Mouse (Mus musculus) forebrain, embryonic 13.5 days (tissue): Measurements from ENCODE around the gene Hamp. TPM values are rescaled to one million over a fixed set of nuclear protein-coding genes. Genes with fewer than 3 reads are reported as not detected.
"Not testable (repeated sequence)": the region's sequence is repeated elsewhere in the genome, so short reads cannot be mapped to it uniquely, and the experiment has no call there.

ENCODE experiments used
- ATAC-seq: fragments of 200-750 bp; cut with Nextera tagmentation; 2 replicates; pipeline ENCODE4 v1.8.0; 2017
- H3K27ac ChIP-seq: fragments of 300-500 bp; sonication (generic); 2 replicates; pipeline ENCODE4 v1.5.1; 2015; ENCODE audit warnings: inconsistent platforms, mild to moderate bottlenecking, moderate library complexity
- H3K27me3 ChIP-seq: fragments of 300-500 bp; sonication (generic); 2 replicates; pipeline ENCODE4 v1.6.1; 2015; ENCODE audit warnings: mild to moderate bottlenecking, inconsistent platforms
- H3K36me3 ChIP-seq: fragments of 300-500 bp; sonication (generic); 2 replicates; pipeline ENCODE4 v1.6.1; 2015; ENCODE audit warnings: mild to moderate bottlenecking, inconsistent platforms; ENCODE audit not compliant: poor library complexity, severe bottlenecking
- H3K4me1 ChIP-seq: fragments of 300-500 bp; sonication (generic); 2 replicates; pipeline ENCODE4 v1.6.1; 2015; ENCODE audit warnings: inconsistent platforms
- H3K4me2 ChIP-seq: fragments of 300-500 bp; sonication (generic); 2 replicates; pipeline ENCODE4 v1.6.1; 2015; ENCODE audit warnings: inconsistent platforms, mild to moderate bottlenecking, moderate library complexity
- H3K4me3 ChIP-seq: fragments of 300-500 bp; sonication (generic); 2 replicates; pipeline ENCODE4 v1.5.1; 2015; ENCODE audit warnings: mild to moderate bottlenecking, inconsistent platforms
- H3K9ac ChIP-seq: fragments of 300-500 bp; sonication (generic); 2 replicates; pipeline ENCODE4 v1.6.1; 2015; ENCODE audit warnings: mild to moderate bottlenecking, inconsistent platforms
- H3K9me3 ChIP-seq: fragments of 300-500 bp; sonication (generic); replicated peaks from 2 replicates; pipeline ENCODE4 v1.6.1; 2016; ENCODE audit warnings: inconsistent platforms
- WGBS: fragments of 180-500 bp; shearing (Covaris S2); methylation state at CpG from one replicate; pipeline ENCODE4 v1.1.7; 2015; 5-methylcytosine and 5-hydroxymethylcytosine counted together
- polyA plus RNA-seq: library from polyadenylated mRNA; unstranded; fragments of >200 nt; fragmentation: Nextera tagmentation; extraction: Ambion mirVana; gene quantifications from 2 replicates; pipeline ENCODE4 v1.2.1, GENCODE M21; 2015

Gene Hamp
- polyA plus RNA-seq, 1 experiment from 2014 or later = not detected

GRCm38 (mm10) chr7:30954971-30955520, 11.2 kb upstream of the Hamp start:
- Histone ChIP-seq H3K4me2 (peak overlapping the region; percentile 87), H3K9ac (peak overlapping the region; percentile 96), H3K27me3 (no peaks in the 10 kb centered on the region), H3K4me1 (peaks cover 22% of the 10 kb centered on the region), H3K9me3 (no peaks in the 10 kb centered on the region), H3K27ac (no peak overlapping the region), H3K4me3 (peak overlapping the region; percentile 94), H3K36me3 (peaks cover 62% of the 10 kb centered on the region)
- WGBS = 89% methylated on average over 12 of the region's 12 CpGs
- no peak for ATAC-seq

GRCm38 (mm10) chr7:30954036-30954435, 10.2 kb upstream of the Hamp start:
- Histone ChIP-seq H3K27ac (no peak overlapping the region), H3K4me2 (no peak overlapping the region), H3K4me1 (peaks cover 22% of the 10 kb centered on the region), H3K27me3 (no peaks in the 10 kb centered on the region), H3K4me3 (no peak overlapping the region), H3K9me3 (no peaks in the 10 kb centered on the region), H3K9ac (no peak overlapping the region), H3K36me3 (peaks cover 69% of the 10 kb centered on the region)
- no peak for ATAC-seq
- WGBS = 87% methylated on average over 3 of the region's 3 CpGs

GRCm38 (mm10) chr7:30953459-30953858, 9.6 kb upstream of the Hamp start:
- peaks cover 18% of the 10 kb centered on the region for H3K4me1 ChIP-seq
- H3K27ac ChIP-seq = no peak overlapping the region
- no peaks in the 10 kb centered on the region for H3K9me3 ChIP-seq
- peaks cover 68% of the 10 kb centered on the region for H3K36me3 ChIP-seq
- ATAC-seq = no peak
- no peak overlapping the region for H3K9ac ChIP-seq
- no peak overlapping the region for H3K4me2 ChIP-seq
- no peaks in the 10 kb centered on the region for H3K27me3 ChIP-seq
- WGBS = 92% methylated on average over 6 of the region's 6 CpGs
- H3K4me3 ChIP-seq = no peak overlapping the region

GRCm38 (mm10) chr7:30952441-30953265, 8.8 kb upstream of the Hamp start:
- ATAC-seq = no peak
- Histone ChIP-seq H3K9ac (no peak overlapping the region), H3K27ac (no peak overlapping the region), H3K9me3 (no peaks in the 10 kb centered on the region), H3K36me3 (peaks cover 70% of the 10 kb centered on the region), H3K4me2 (no peak overlapping the region), H3K4me1 (peaks cover 10% of the 10 kb centered on the region), H3K27me3 (no peaks in the 10 kb centered on the region), H3K4me3 (no peak overlapping the region)
- WGBS = 94% methylated on average over 16 of the region's 16 CpGs

DNA sequence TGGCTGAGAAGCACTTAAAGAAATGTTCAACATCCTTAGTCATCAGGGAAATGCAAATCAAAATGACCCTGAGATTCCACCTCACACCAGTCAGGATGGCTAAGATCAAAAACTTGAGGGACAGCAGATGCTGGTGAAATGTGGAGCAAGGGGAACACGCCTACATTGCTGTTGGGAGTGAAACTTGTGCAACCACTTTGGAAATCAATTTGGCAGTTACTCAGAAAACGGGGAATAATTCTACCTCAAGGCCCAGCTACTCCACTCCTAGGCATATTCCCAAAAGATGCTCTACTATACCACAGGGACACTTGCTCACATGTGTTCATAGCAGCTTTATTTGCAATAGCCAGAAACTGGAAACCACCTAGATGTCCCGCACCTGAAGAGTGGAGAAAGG, 6.1 kb upstream of the Hamp start:
- not testable (repeated sequence) for ATAC-seq, H3K4me2 ChIP-seq, H3K4me1 ChIP-seq, H3K27ac ChIP-seq, H3K9ac ChIP-seq, H3K9me3 ChIP-seq, H3K27me3 ChIP-seq, H3K4me3 ChIP-seq
- H3K36me3 ChIP-seq = peaks cover 85% of the 10 kb centered on the region
- 92% methylated on average over 3 of the region's 3 CpGs for WGBS

DNA sequence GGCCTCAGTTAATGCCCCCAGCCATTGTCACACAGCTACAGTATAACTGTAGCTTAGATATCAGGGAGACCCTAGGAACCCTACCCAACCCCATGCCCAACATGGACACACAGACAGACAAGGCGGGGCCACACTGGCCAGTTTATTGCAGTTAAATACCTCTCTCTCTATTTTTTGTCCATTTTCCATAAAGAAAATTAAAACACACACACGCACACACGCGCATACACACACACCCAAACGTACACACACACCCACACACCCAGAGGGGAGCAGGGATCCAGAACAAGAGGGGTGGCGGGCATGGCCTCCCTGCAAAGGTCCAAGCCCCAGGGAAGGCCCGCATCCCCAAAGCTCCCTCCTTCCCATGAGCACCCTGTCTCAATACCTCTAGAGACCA, 2.0 kb upstream of the Hamp start:
- H3K36me3 ChIP-seq = peaks cover 46% of the 10 kb centered on the region
- no peak for ATAC-seq
- H3K9me3 ChIP-seq = no peaks in the 10 kb centered on the region
- no peaks in the 10 kb centered on the region for H3K4me1 ChIP-seq
- no peak overlapping the region for H3K4me2 ChIP-seq
- 97% methylated on average over 7 of the region's 7 CpGs for WGBS
- no peaks in the 10 kb centered on the region for H3K27me3 ChIP-seq
- no peak overlapping the region for H3K9ac ChIP-seq
- H3K27ac ChIP-seq = no peak overlapping the region
- H3K4me3 ChIP-seq = no peak overlapping the region

GRCm38 (mm10) chr7:30945466-30945865, 1.6 kb upstream of the Hamp start:
- H3K9me3 ChIP-seq, H3K27me3 ChIP-seq, ATAC-seq, H3K4me1 ChIP-seq, H3K4me3 ChIP-seq, H3K4me2 ChIP-seq, H3K9ac ChIP-seq, H3K27ac ChIP-seq: not testable (repeated sequence)
- WGBS = 97% methylated on average over 7 of the region's 7 CpGs
- H3K36me3 ChIP-seq = peaks cover 42% of the 10 kb centered on the region

DNA sequence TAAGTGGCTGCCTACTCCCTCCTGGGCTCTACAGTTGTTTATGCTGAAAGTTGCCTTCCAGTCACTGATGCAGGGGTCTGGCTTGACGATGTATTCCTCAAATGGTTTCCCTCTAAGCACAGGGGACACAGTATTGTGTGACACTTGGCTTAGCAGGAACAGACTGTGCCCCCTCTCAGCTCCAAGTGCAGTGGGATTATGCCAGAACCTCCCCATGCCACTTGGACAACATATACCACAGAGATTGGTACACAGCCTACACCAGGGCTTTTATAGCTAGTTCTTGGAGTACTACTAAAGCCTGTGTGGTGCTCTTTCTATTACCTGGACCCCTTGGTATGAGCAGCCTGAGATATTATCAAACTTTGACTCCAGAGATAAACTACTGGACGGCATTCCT, 874 bp upstream of the Hamp start:
- not testable (repeated sequence) for H3K4me2 ChIP-seq, H3K27me3 ChIP-seq, H3K27ac ChIP-seq, H3K9ac ChIP-seq, H3K4me1 ChIP-seq, H3K9me3 ChIP-seq, H3K4me3 ChIP-seq, ATAC-seq
- WGBS = 73% methylated on average over 2 of the region's 2 CpGs
- H3K36me3 ChIP-seq = peaks cover 34% of the 10 kb centered on the region

DNA sequence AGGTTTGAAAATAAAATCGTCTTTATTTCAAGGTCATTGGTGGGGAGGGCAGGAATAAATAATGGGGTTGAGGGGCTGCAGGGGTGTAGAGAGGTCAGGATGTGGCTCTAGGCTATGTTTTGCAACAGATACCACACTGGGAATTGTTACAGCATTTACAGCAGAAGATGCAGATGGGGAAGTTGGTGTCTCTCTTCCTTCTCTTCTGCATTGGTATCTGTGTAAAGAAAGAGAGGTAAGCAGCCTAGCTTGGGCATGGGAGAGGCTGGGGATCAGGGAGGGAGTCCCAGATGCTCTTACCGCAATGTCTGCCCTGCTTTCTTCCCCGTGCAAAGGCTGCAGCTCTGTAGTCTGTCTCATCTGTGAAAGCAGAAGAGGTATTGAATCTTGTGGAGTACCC, 1.5 kb downstream of the Hamp start:
- H3K4me2 ChIP-seq, H3K9me3 ChIP-seq, H3K4me1 ChIP-seq, H3K27ac ChIP-seq, ATAC-seq, H3K27me3 ChIP-seq, H3K4me3 ChIP-seq, H3K9ac ChIP-seq: not testable (repeated sequence)
- peaks cover 18% of the 10 kb centered on the region for H3K36me3 ChIP-seq
- 72% methylated on average over 3 of the region's 3 CpGs for WGBS

GRCm38 (mm10) chr7:30940070-30940469, 3.8 kb downstream of the Hamp start:
- H3K4me3 ChIP-seq, H3K4me2 ChIP-seq, H3K36me3 ChIP-seq, H3K9ac ChIP-seq, H3K27ac ChIP-seq, H3K27me3 ChIP-seq, H3K4me1 ChIP-seq, ATAC-seq, H3K9me3 ChIP-seq: not testable (repeated sequence)
- 78% methylated on average over 1 of the region's 1 CpGs for WGBS

- not testable (repeated sequence) for H3K27ac ChIP-seq, H3K9me3 ChIP-seq, H3K4me2 ChIP-seq, H3K4me1 ChIP-seq, H3K27me3 ChIP-seq, H3K9ac ChIP-seq, H3K36me3 ChIP-seq, ATAC-seq, H3K4me3 ChIP-seq
- WGBS = 77% methylated on average over 6 of the region's 6 CpGs
Measured at GRCm38 (mm10) chr7:30935422-30936099, 8.3 kb downstream of the Hamp start.

DNA sequence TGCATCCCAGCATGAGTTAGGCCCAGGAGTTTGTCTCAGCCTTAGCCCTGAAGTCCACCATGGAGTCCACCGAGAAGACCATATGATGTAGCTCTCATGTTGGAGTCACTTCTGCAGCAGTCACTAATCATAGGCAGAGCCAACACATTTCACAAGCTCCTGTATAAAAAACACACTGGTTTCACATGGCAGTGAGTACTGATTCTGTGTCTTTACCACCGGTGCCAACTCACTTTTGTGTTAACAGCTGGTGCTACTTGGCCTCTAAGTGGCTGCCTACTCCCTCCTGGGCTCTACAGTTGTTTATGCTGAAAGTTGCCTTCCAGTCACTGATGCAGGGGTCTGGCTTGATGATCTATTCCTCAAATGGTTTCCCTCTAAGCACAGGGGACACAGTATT, 19.3 kb downstream of the Hamp start, which contains the start of gene Hamp2:
Hamp2 (minus strand) TSS at position 101 of the 400 bp plus-strand sequence.
- H3K4me1 ChIP-seq, ATAC-seq, H3K9me3 ChIP-seq, H3K4me2 ChIP-seq, H3K9ac ChIP-seq, H3K27me3 ChIP-seq, H3K27ac ChIP-seq, H3K4me3 ChIP-seq, H3K36me3 ChIP-seq: not testable (repeated sequence)
- 92% methylated on average over 2 of the region's 2 CpGs for WGBS
